Mouse (Mus musculus) olfactory bulb, adult 2 months (tissue): Measurements from ENCODE around the gene Gle1. TPM values are rescaled to one million over a fixed set of nuclear protein-coding genes. Genes with fewer than 3 reads are reported as not detected.

ENCODE experiments used
- H3K27ac ChIP-seq: fragments of 200-500 bp; 2 replicates; pipeline ENCODE4 v1.5.1; 2012; ENCODE audit warnings: low read depth, low read length; ENCODE audit not compliant: insufficient read depth
- H3K4me1 ChIP-seq: fragments of 200-500 bp; 2 replicates; pipeline ENCODE4 v1.6.1; 2012; ENCODE audit warnings: low read length; ENCODE audit not compliant: control insufficient read depth, insufficient read depth
- H3K4me3 ChIP-seq: fragments of 200-500 bp; 2 replicates; pipeline ENCODE4 v1.5.1; 2012; ENCODE audit warnings: mild to moderate bottlenecking, low read depth, low read length, moderate library complexity; ENCODE audit not compliant: insufficient read depth
- CTCF ChIP-seq: fragments of 200-500 bp; IDR thresholded peaks from 2 replicates; pipeline ENCODE4 v1.5.1; 2012; ENCODE audit warnings: low read depth, mild to moderate bottlenecking, low read length, moderate library complexity; ENCODE audit not compliant: insufficient read depth
- POLR2A ChIP-seq: fragments of 200-500 bp; IDR thresholded peaks from 2 replicates; pipeline ENCODE4 v1.6.1; 2012; ENCODE audit warnings: mild to moderate bottlenecking, low read depth, low read length, moderate library complexity; ENCODE audit not compliant: insufficient read depth
- WGBS: fragments of 180-500 bp; shearing (Covaris S2); methylation state at CpG from one replicate; pipeline ENCODE4 v1.1.7; 2018; 5-methylcytosine and 5-hydroxymethylcytosine counted together
- polyA plus RNA-seq: library from polyadenylated mRNA; stranded (reverse); fragments of >200 nt; gene quantifications from 2 replicates; pipeline ENCODE4 v1.2.4, GENCODE M21; 2012; ENCODE audit warnings: low replicate concordance; ENCODE audit not compliant: missing spikeins, insufficient read depth, insufficient read length

Gle1 gene
- polyA plus RNA-seq, 1 experiment, result not detected

DNA sequence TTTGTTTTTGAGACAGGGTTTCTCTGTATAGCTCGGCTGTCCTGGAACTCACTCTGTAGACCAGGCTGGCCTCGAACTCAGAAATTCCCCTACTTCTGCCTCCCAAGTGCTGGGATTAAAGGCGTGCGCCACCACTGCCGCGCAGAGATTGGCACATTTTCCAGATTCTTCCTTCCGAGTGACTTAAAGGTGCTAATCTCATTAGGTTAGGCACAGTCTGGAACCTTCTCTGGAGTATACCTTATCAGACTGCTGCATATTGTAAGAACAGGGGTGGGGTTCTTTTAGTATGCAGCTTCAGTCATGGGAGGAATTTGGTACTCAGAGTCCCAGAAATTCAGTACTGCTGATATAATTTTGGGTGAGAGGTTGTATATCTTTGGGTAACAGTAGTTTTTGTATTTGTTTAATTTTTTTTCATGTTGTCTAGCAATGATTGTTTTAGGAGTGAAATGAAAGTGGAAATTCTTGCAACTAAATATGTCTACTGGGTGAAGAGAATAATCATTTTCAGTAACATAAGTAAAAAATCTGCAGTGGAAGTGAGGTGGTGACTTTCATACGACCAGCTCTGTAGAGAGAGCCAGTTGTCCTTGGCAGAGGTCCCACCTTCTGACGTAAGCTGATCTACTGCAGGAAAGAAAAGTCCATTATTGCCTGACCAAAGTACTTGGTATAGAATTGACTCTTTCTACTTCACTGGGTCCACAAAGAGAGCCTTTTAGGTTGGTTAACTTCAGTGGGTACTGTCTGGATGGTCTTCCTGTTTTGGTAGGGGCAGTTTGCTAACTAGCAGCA lies 36.8 kb downstream of the Gle1 start:
- 61% methylated on average over 9 of the region's 9 CpGs for WGBS
- no peak overlapping the region for H3K4me3 ChIP-seq
- H3K4me1 ChIP-seq, result peaks cover 8% of the 10 kb centered on the region
- TF ChIP-seq POLR2A (no peak), CTCF (no peak)
- no peak overlapping the region for H3K27ac ChIP-seq

DNA sequence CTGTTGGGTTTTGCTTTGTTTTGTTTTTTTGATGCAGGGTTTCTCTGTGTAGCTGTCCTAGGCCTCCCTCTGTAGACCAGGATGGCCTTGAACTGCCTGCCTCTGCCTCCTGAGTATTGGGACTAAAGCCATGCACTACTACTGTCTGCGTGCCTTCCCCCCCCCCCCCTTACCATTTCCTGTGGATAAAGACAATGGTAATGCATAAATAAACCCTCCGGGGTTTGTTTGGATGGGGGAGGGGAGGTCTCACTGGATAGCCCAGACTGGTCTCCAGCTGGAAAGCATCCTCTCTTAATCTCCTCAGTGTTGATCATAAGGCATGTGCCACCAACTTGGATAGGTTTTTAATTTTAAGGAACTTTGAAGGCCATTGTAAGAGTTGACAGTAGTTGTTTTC lies 38.3 kb downstream of the Gle1 start:
- TF ChIP-seq CTCF, result no peak
- TF ChIP-seq POLR2A, result no peak
- H3K4me1 ChIP-seq, result peaks cover 5% of the 10 kb centered on the region; the same call in 1 of the 2 replicates
- WGBS, result 3% methylated on average over 2 of the region's 2 CpGs
- no peak overlapping the region for H3K27ac ChIP-seq
- no peak overlapping the region for H3K4me3 ChIP-seq

DNA sequence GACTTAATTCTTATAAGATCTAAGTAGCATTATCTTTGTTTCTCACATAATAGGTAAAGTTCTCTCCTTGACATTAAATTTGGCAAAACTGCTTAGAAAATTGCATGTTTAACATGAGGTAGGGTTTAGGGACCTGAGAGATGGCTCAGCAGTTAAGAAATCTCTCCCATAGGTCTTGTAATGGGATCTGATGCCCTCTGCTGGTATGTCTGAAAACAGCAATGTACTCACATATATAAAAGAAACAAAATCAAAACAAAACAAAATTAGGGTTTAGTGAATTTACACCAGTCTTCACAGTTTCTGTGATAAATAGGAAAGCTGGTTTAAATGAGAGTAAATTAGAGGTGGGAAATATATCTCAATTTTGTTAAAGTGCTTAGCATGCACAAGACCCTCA lies 42.1 kb downstream of the Gle1 start:
- TF ChIP-seq POLR2A (no peak), CTCF (no peak)

DNA sequence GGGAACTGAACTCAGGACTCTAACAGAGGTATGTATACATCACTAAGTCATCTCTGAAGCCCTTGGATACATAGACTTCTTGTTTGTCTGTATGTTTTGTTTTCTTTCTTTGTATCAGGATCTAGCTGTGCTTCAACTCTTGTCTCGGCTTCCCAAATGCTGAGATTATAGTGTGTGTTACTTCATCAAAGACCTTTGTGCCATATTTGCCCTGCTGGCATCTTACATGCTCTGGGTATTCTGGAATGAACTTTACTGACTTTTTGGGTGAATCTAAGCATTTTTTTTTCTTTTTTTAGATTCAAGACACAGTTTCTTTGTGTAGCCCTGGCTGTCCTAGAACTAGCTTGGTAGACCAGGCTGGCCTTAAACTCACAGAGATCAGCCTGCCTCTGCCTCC lies 45.4 kb downstream of the Gle1 start:
- 90% methylated on average over 1 of the region's 1 CpGs for WGBS
- Histone ChIP-seq H3K27ac (no peak overlapping the region), H3K4me1 (no peaks in the 10 kb centered on the region), H3K4me3 (no peak overlapping the region)
- TF ChIP-seq CTCF, result no peak
- no peak for TF ChIP-seq POLR2A

More for the DNA sequence above, 42.1 kb downstream of the Gle1 start:
- H3K4me3 ChIP-seq, result no peak overlapping the region
- no peak overlapping the region for H3K27ac ChIP-seq
- no peaks in the 10 kb centered on the region for H3K4me1 ChIP-seq

DNA sequence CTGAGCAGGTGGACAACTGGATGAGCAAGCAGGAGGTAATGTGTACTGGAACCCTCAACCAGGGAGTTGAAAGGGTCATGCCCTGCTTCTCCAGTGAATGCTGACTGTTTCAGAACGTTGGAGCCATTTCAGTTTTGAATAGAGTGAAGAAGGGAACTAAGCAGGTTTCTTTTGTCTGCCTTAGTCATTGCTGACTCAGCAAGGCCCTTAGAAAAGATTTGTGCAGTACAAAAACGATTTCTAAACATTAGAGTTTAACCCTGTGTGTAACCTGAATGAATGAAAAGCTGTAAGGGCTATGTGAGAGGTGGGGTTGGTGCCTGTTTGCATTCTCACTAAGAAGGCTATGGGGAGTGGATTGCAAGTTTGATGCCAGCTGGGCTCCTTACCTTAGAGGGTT lies 56.7 kb downstream of the Gle1 start:
- TF ChIP-seq POLR2A (no peak), CTCF (no peak)
- no peak overlapping the region for H3K27ac ChIP-seq
- 13% methylated on average over 2 of the region's 2 CpGs for WGBS
- no peak overlapping the region for H3K4me3 ChIP-seq
- H3K4me1 ChIP-seq, result peaks cover 3% of the 10 kb centered on the region; the same call in 1 of the 2 replicates

DNA sequence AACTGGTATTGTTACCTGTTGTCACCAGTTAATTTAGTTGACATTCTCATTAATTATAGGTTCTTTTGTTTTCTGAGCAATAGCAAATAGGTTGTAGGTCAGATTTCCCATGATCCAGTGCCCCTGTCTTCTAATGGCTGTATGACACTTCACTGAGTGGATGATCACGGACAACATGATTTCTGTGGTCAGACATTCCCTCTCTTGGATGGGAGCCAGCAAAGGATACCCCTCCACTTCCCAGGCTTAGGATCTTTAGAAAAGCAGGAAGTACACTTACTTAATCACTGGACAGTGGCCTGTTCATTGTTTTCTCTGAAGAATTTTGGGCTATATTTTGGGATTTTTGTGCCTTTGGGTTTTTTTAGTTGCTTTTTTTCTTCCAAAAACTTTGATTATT lies 73.9 kb downstream of the Gle1 start:
- Histone ChIP-seq H3K27ac (no peak overlapping the region), H3K4me3 (no peak overlapping the region), H3K4me1 (no peaks in the 10 kb centered on the region)
- 23% methylated on average over 1 of the region's 1 CpGs for WGBS
- TF ChIP-seq CTCF (no peak), POLR2A (no peak)

Other genes starting within 250 kb of the Gle1 start
- not detected in 2 replicates for gene Gm13420, start 183.7 kb upstream of the Gle1 start, polyA plus RNA-seq
- gene Gm13547, start 176.1 kb upstream of the Gle1 start, polyA plus RNA-seq, result not detected in 2 replicates
- gene Coq4, start 147.9 kb upstream of the Gle1 start, polyA plus RNA-seq, result not detected in 2 replicates
- gene Trub2, start 146.9 kb upstream of the Gle1 start, polyA plus RNA-seq, result not detected in 2 replicates
- not detected in 2 replicates for gene Slc27a4, start 132.8 kb upstream of the Gle1 start, polyA plus RNA-seq
- gene Urm1, start 115.4 kb upstream of the Gle1 start, polyA plus RNA-seq, result not detected in 2 replicates
- not detected in 2 replicates for gene Cercam, start 66.3 kb upstream of the Gle1 start, polyA plus RNA-seq
- 472 TPM in 1 of 2 replicates, not detected in the other for gene Odf2, start 46.2 kb upstream of the Gle1 start, polyA plus RNA-seq
- 496 and 868 TPM in 2 replicates for gene Sptan1, start 30.1 kb downstream of the Gle1 start, polyA plus RNA-seq
- not detected in 2 replicates for gene Wdr34, start 113.5 kb downstream of the Gle1 start, polyA plus RNA-seq
- 163 TPM in 1 of 2 replicates, not detected in the other for gene Set, start 122.0 kb downstream of the Gle1 start, polyA plus RNA-seq
- not detected in 2 replicates for gene Pkn3, start 142.3 kb downstream of the Gle1 start, polyA plus RNA-seq
- gene Zdhhc12, start 158.2 kb downstream of the Gle1 start, polyA plus RNA-seq, result not detected in 2 replicates
- not detected in 2 replicates for gene Zer1, start 189.2 kb downstream of the Gle1 start, polyA plus RNA-seq
- not detected in 2 replicates for gene Tbc1d13, start 198.3 kb downstream of the Gle1 start, polyA plus RNA-seq
- gene Endog, start 236.1 kb downstream of the Gle1 start, polyA plus RNA-seq, result not detected in 2 replicates
- not detected in 2 replicates for gene Spout1, start 243.0 kb downstream of the Gle1 start, polyA plus RNA-seq